Mouse (Mus musculus): ENCODE data around the gene Cma1.

DNA sequence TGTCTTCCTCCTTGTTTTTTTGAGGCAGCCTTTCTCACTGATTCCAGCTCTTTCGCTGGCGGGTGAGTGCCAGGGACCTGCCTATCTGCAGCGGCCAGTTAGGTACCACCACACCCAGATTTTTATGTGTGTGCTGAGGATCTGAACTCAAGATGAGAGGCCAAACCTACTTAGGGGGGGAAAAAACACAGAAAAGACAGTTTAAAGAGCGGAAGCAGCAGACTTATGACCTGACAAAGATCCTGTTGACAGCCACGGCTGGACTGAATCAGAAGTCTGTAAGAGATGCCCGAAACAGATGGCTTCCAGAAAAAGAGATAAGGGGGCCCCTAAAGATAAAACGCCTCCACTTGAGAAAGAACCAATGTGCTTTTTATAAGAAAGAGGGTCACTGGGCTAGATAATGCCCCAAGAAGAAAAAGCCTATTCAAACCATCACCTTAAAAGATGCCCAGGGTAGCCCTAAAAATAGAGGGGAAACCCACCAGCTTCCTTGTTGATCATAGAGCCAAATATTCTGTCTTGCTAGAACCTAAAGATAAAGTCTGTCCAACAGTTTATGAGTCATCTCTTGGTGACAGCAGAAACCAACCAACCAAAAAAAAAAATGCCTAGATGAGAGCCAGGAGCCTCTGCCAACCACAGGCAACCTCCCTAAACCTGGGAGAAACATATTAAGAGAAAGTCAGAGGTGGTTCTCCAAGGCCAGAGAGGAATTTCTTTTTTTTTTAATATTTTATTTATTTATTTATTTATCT lies 21.8 kb downstream of the Cma1 start:
- TF ChIP-seq POLR2A (IDR thresholded peaks at IDR 0.05; ENCODE audit: borderline replicate concordance, extremely low read depth, insufficient read depth, insufficient read length, poor library complexity, severe bottlenecking) (no peak), CTCF (IDR thresholded peaks at IDR 0.05; ENCODE audit: borderline replicate concordance, extremely low read depth, insufficient read depth, insufficient read length) (no peak)

Data from brain, embryonic 14.5 days (tissue).